Comparison of ENCODE assay signal across 9 mouse cellular contexts in genomic region chr13:55963005-55963620, GRCm38 (mm10).
DNase-seq lines count a peak whose midpoint lies in the region; ATAC-seq and TF ChIP-seq lines count a peak whose summit lies in the region.
"Had no signal": no experiment of that assay in that cellular context is flagged by ENCODE, and none has a peak within 500 bp of the region (broad histone marks: within the 10 kb centered on the region; RNA-seq: fewer than 3 reads in every experiment).

No protein-coding gene starts in this region.

- H3K27me3 ChIP-seq in forebrain, postnatal 0 days (ENCODE audit: insufficient read depth, low read length): peaks cover 38% of the 10 kb centered on the region
- H3K27me3 ChIP-seq in hindbrain, embryonic 14.5 days (ENCODE audit: control insufficient read depth, insufficient read depth, low read length): peaks cover 47% of the 10 kb centered on the region

- no peaks in the 10 kb centered on the region for H3K4me1 ChIP-seq in forebrain, postnatal 0 days (ENCODE audit: insufficient read depth)
- 0 out of 2 replicates have a peak, but pooled peaks cover 4% of the 10 kb centered on the region for H3K4me1 ChIP-seq in hindbrain, embryonic 14.5 days (replicated peaks; ENCODE audit: control insufficient read depth, insufficient read depth, low read length)

- DNase-seq in NIH3T3 (ENCODE audit: low read depth): peak; percentile 65
- DNase-seq in cerebellum, adult 18-20 months: peak; percentile 23 to 24
- DNase-seq in forebrain, postnatal 0 days: peak; percentile 83
- DNase-seq in hindbrain, embryonic 14.5 days (ENCODE audit: low spot score): peak; percentile 83
- peak; percentile 20 to 34 for DNase-seq in layer of hippocampus, postnatal 36 days
- peak; percentile 71 to 80 for DNase-seq in lung, postnatal 4 days
- DNase-seq in right cerebral cortex, postnatal 36 days (ENCODE audit: low spot score in 2 of 2): peak; percentile 16 to 30

- peak; percentile 84 for TF ChIP-seq CTCF in forebrain, postnatal 0 days (IDR thresholded peaks at IDR 0.05; ENCODE audit: low read depth)

- 7% methylated on average over 22 of the region's 22 CpGs for WGBS in forebrain, postnatal 0 days
- 4% methylated on average over 22 of the region's 22 CpGs for WGBS in hindbrain, embryonic 14.5 days

- ATAC-seq in forebrain, postnatal 0 days: peak; percentile 82
- ATAC-seq in hindbrain, embryonic 14.5 days (ENCODE audit: low FRiP score): peak; percentile 79
- ATAC-seq in megakaryocyte-erythroid progenitor cell, adult 5-6 weeks (replicated peaks; ENCODE audit: low FRiP score, low TSS enrichment, poor library complexity, severe bottlenecking): no peak; the same call in 1 of the 2 replicates

- no peak overlapping the region for H3K27ac ChIP-seq in forebrain, postnatal 0 days (ENCODE audit: low read depth, low read length)
- no peak overlapping the region for H3K27ac ChIP-seq in hindbrain, embryonic 14.5 days
- H3K27ac ChIP-seq: macrophage had no signal

- H3K9ac ChIP-seq in forebrain, postnatal 0 days: no peak overlapping the region
- peak overlapping the region; percentile 34 for H3K9ac ChIP-seq in hindbrain, embryonic 14.5 days

- H3K9me3 ChIP-seq in forebrain, postnatal 0 days (ENCODE audit: low read length): no peaks in the 10 kb centered on the region
- H3K9me3 ChIP-seq in hindbrain, embryonic 14.5 days (ENCODE audit: control insufficient read depth, low read length): no peaks in the 10 kb centered on the region

- H3K4me3 ChIP-seq in forebrain, postnatal 0 days (ENCODE audit: low read depth, low read length): peak overlapping the region; percentile 18
- peak overlapping the region; percentile 23 for H3K4me3 ChIP-seq in hindbrain, embryonic 14.5 days (replicated peaks; ENCODE audit: low read length)

- no peaks in the 10 kb centered on the region for H3K36me3 ChIP-seq in forebrain, postnatal 0 days (ENCODE audit: insufficient read depth)
- H3K36me3 ChIP-seq in hindbrain, embryonic 14.5 days (replicated peaks; ENCODE audit: control insufficient read depth, insufficient read depth): no peaks in the 10 kb centered on the region

- H3K4me2 ChIP-seq in forebrain, postnatal 0 days (ENCODE audit: low read depth): peak overlapping the region; percentile 40
- H3K4me2 ChIP-seq in hindbrain, embryonic 14.5 days (replicated peaks): peak overlapping the region; percentile 58

Comparison
In these comparisons a context has a peak if more than half of its experiments do, and no peak if none do; other contexts are left out.
1. DNase-seq: peak in every context shown above with its lines; median percentile 83 in forebrain, postnatal 0 days; 83 in hindbrain, embryonic 14.5 days; 76 in lung, postnatal 4 days; 65 in NIH3T3; 27 in layer of hippocampus, postnatal 36 days; 24 in cerebellum, adult 18-20 months; 23 in right cerebral cortex, postnatal 36 days.